Mouse (Mus musculus) neural tube, embryonic 15.5 days (tissue): ENCODE results near the gene Ptpro. TPM values are rescaled to one million over a fixed set of nuclear protein-coding genes. Genes with fewer than 3 reads are reported as not detected.
"Not testable (repeated sequence)": the region's sequence is repeated elsewhere in the genome, so short reads cannot be mapped to it uniquely, and the experiment has no call there.

ENCODE experiments used
- ATAC-seq: fragments of 200-750 bp; cut with Nextera tagmentation; 2 replicates; pipeline ENCODE4 v1.8.0; 2017; ENCODE audit warnings: mild to moderate bottlenecking, moderate TSS enrichment, moderate library complexity; ENCODE audit not compliant: low FRiP score
- H3K27ac ChIP-seq: fragments of 300-500 bp; sonication (generic); replicated peaks from 2 replicates; pipeline ENCODE4 v1.5.1; 2015; ENCODE audit warnings: mild to moderate bottlenecking, inconsistent platforms
- H3K27me3 ChIP-seq: fragments of 300-500 bp; sonication (generic); replicated peaks from 2 replicates; pipeline ENCODE4 v1.6.1; 2015; ENCODE audit warnings: inconsistent platforms
- H3K36me3 ChIP-seq: fragments of 300-500 bp; sonication (generic); 2 replicates; pipeline ENCODE4 v1.6.1; 2015; ENCODE audit warnings: inconsistent platforms
- H3K4me1 ChIP-seq: fragments of 300-500 bp; sonication (generic); 2 replicates; pipeline ENCODE4 v1.6.1; 2015; ENCODE audit warnings: inconsistent platforms
- H3K4me2 ChIP-seq: fragments of 300-500 bp; sonication (generic); 2 replicates; pipeline ENCODE4 v1.6.1; 2015; ENCODE audit warnings: inconsistent platforms, mild to moderate bottlenecking, moderate library complexity
- H3K4me3 ChIP-seq: fragments of 300-500 bp; sonication (generic); replicated peaks from 2 replicates; pipeline ENCODE4 v1.5.1; 2015; ENCODE audit warnings: mild to moderate bottlenecking, inconsistent platforms
- H3K9ac ChIP-seq: fragments of 300-500 bp; sonication (generic); replicated peaks from 2 replicates; pipeline ENCODE4 v1.6.1; 2015; ENCODE audit warnings: mild to moderate bottlenecking, inconsistent platforms
- H3K9me3 ChIP-seq: fragments of 300-500 bp; sonication (generic); replicated peaks from 2 replicates; pipeline ENCODE4 v1.6.1; 2016; ENCODE audit warnings: inconsistent platforms
- WGBS: fragments of 180-500 bp; shearing (Covaris S2); methylation state at CpG from one replicate; pipeline ENCODE4 v1.1.7; 2015; ENCODE audit warnings: mixed read lengths; 5-methylcytosine and 5-hydroxymethylcytosine counted together
- polyA plus RNA-seq: library from polyadenylated mRNA; unstranded; fragments of >200 nt; fragmentation: Nextera tagmentation; extraction: Ambion mirVana; gene quantifications from 2 replicates; pipeline ENCODE4 v1.2.1, GENCODE M21; 2015

Gene Ptpro
- polyA plus RNA-seq, 1 experiment from 2014 or later = 49.5 TPM

GRCm38 (mm10) chr6:137425500-137426432 is 173.6 kb downstream of the Ptpro start:
- Histone ChIP-seq H3K4me3 (no peak overlapping the region), H3K27me3 (no peaks in the 10 kb centered on the region), H3K4me2 (no peak overlapping the region), H3K9ac (no peak overlapping the region), H3K36me3 (peaks cover 11% of the 10 kb centered on the region; the same call in 1 of the 2 replicates), H3K27ac (no peak overlapping the region), H3K4me1 (no peaks in the 10 kb centered on the region), H3K9me3 (no peaks in the 10 kb centered on the region)
- no peak for ATAC-seq
- 53% methylated on average over 14 of the region's 14 CpGs for WGBS

GRCm38 (mm10) chr6:137433521-137434137 is 181.5 kb downstream of the Ptpro start:
- Histone ChIP-seq H3K9me3 (no peaks in the 10 kb centered on the region), H3K4me3 (no peak overlapping the region), H3K27me3 (no peaks in the 10 kb centered on the region), H3K4me1 (peaks cover 12% of the 10 kb centered on the region; the same call in 1 of the 2 replicates), H3K4me2 (no peak overlapping the region), H3K9ac (no peak overlapping the region), H3K36me3 (peaks cover 2% of the 10 kb centered on the region; the same call in 1 of the 2 replicates), H3K27ac (no peak overlapping the region)
- ATAC-seq = peak; percentile 76; the same call in 1 of the 2 replicates
- WGBS = 37% methylated on average over 14 of the region's 14 CpGs

- ATAC-seq = no peak
- H3K9ac ChIP-seq = no peak overlapping the region
- peaks cover 12% of the 10 kb centered on the region; the same call in 1 of the 2 replicates for H3K4me1 ChIP-seq
- H3K27ac ChIP-seq = no peak overlapping the region
- 26% methylated on average over 4 of the region's 4 CpGs for whole genome bisulfite sequencing
- H3K4me2 ChIP-seq = no peak overlapping the region
- no peak overlapping the region for H3K4me3 ChIP-seq
- 0 out of 2 replicates have a peak, but pooled peaks cover 8% of the 10 kb centered on the region for H3K27me3 ChIP-seq
- no peaks in the 10 kb centered on the region for H3K9me3 ChIP-seq
- H3K36me3 ChIP-seq = peaks cover 5% of the 10 kb centered on the region
These were observed 185.4 kb downstream of the Ptpro start for GRCm38 (mm10) chr6:137437486-137437885.

- Histone ChIP-seq H3K27ac (0 out of 2 replicates have a peak overlapping the region, but pooled peaks have one; percentile 39), H3K4me3 (no peak overlapping the region), H3K27me3 (0 out of 2 replicates have a peak, but pooled peaks cover 12% of the 10 kb centered on the region), H3K36me3 (peaks cover 10% of the 10 kb centered on the region), H3K4me2 (no peak overlapping the region), H3K9me3 (no peaks in the 10 kb centered on the region), H3K4me1 (peaks cover 12% of the 10 kb centered on the region; the same call in 1 of the 2 replicates), H3K9ac (no peak overlapping the region)
- 17% methylated on average over 16 of the region's 16 CpGs for WGBS
- ATAC-seq = peak; percentile 80
These were observed 185.9 kb downstream of the Ptpro start for GRCm38 (mm10) chr6:137437902-137438580.

- Histone ChIP-seq H3K27ac (no peak overlapping the region), H3K4me3 (no peak overlapping the region), H3K27me3 (0 out of 2 replicates have a peak, but pooled peaks cover 12% of the 10 kb centered on the region), H3K36me3 (peaks cover 16% of the 10 kb centered on the region), H3K4me2 (no peak overlapping the region), H3K9ac (no peak overlapping the region), H3K4me1 (peaks cover 12% of the 10 kb centered on the region; the same call in 1 of the 2 replicates), H3K9me3 (no peaks in the 10 kb centered on the region)
- ATAC-seq = no peak
- 92% methylated on average over 19 of the region's 19 CpGs for WGBS
These were observed 188.7 kb downstream of the Ptpro start for GRCm38 (mm10) chr6:137440559-137441486.

GRCm38 (mm10) chr6:137443089-137443488 is 191.0 kb downstream of the Ptpro start:
- Histone ChIP-seq H3K27ac (no peak overlapping the region), H3K9me3 (no peaks in the 10 kb centered on the region), H3K4me1 (0 out of 2 replicates have a peak, but pooled peaks cover 1% of the 10 kb centered on the region), H3K36me3 (peaks cover 19% of the 10 kb centered on the region), H3K27me3 (0 out of 2 replicates have a peak, but pooled peaks cover 12% of the 10 kb centered on the region), H3K4me2 (no peak overlapping the region), H3K9ac (no peak overlapping the region), H3K4me3 (no peak overlapping the region)
- no peak for ATAC-seq
- whole genome bisulfite sequencing = 94% methylated on average over 12 of the region's 12 CpGs

- WGBS = 68% methylated on average over 7 of the region's 7 CpGs
- H3K4me2 ChIP-seq, H3K9me3 ChIP-seq, H3K9ac ChIP-seq, H3K4me1 ChIP-seq, H3K4me3 ChIP-seq, H3K27ac ChIP-seq, ATAC-seq, H3K27me3 ChIP-seq: not testable (repeated sequence)
- peaks cover 22% of the 10 kb centered on the region for H3K36me3 ChIP-seq
These were observed 194.0 kb downstream of the Ptpro start for GRCm38 (mm10) chr6:137446116-137446515.

DNA sequence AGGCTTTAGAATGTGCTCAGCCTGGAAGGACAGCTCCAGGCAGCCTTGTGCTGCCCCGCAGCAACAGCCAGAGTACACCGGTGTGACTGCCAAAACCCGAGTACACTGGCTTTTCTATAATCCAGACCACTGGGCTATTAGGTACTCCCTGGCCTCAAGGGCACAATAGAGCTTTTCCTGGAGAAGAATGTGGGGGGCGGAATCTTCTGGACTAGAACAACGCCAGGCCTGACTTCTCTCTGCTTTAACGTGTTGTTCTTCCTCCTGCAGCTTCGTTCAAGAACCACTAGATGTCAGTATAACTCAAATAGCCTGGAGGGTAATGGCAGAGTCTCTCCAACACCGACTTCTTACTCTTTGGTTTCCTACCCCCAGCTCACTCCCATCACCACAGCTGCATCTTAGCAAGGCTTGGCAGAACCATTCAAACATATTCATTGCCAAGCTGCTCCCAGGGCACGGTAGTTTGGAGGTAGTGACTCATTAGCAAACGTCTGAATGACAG is 203.5 kb downstream of the Ptpro start:
- no peaks in the 10 kb centered on the region for H3K27me3 ChIP-seq
- no peaks in the 10 kb centered on the region for H3K9me3 ChIP-seq
- ATAC-seq = peak; percentile 92
- no peak overlapping the region for H3K4me2 ChIP-seq
- H3K4me1 ChIP-seq = peaks cover 3% of the 10 kb centered on the region; the same call in 1 of the 2 replicates
- H3K4me3 ChIP-seq = no peak overlapping the region
- no peak overlapping the region for H3K9ac ChIP-seq
- no peaks in the 10 kb centered on the region for H3K36me3 ChIP-seq
- no peak overlapping the region for H3K27ac ChIP-seq
- WGBS = 13% methylated on average over 10 of the region's 10 CpGs

- Histone ChIP-seq H3K9me3 (no peaks in the 10 kb centered on the region), H3K27ac (no peak overlapping the region), H3K4me1 (peaks cover 3% of the 10 kb centered on the region; the same call in 1 of the 2 replicates), H3K4me2 (no peak overlapping the region), H3K9ac (no peak overlapping the region), H3K36me3 (no peaks in the 10 kb centered on the region), H3K4me3 (no peak overlapping the region), H3K27me3 (no peaks in the 10 kb centered on the region)
- ATAC-seq = 0 out of 2 replicates have a peak, but pooled peaks have one; percentile 12
- 77% methylated on average over 7 of the region's 7 CpGs for WGBS
These were observed 203.9 kb downstream of the Ptpro start for GRCm38 (mm10) chr6:137456064-137456463.

DNA sequence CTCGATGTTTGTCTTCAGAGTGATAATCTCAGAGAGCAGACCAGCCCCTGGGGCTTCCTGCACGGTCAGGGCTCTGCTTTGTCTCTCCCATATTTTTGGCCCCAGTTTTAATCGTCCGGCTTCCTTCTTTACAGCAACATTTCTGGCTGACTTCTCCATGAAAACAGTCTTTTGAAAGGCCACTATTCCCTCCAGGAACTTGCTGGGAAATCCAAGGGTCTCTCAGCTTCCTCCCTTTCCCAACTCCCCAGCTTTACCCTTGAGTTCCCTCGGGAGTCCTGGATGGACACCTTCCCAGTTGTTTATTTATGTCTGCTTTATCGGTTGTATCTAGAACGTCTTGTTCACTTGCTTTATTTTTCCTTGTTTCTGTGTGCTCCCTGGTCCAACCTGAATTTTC is 205.1 kb downstream of the Ptpro start:
- Histone ChIP-seq H3K27ac (no peak overlapping the region), H3K9me3 (no peaks in the 10 kb centered on the region), H3K4me1 (peaks cover 3% of the 10 kb centered on the region; the same call in 1 of the 2 replicates), H3K4me3 (no peak overlapping the region), H3K4me2 (no peak overlapping the region), H3K36me3 (peaks cover 8% of the 10 kb centered on the region; the same call in 1 of the 2 replicates), H3K9ac (no peak overlapping the region), H3K27me3 (no peaks in the 10 kb centered on the region)
- ATAC-seq = no peak
- 64% methylated on average over 7 of the region's 7 CpGs for WGBS
